Mouse (Mus musculus) hematopoietic stem cell, adult 5-6 weeks (primary cell): ENCODE results near the gene Gbx1. TPM values are rescaled to one million over a fixed set of nuclear protein-coding genes. Genes with fewer than 3 reads are reported as not detected.
A peak's percentile ranks its signal among the peaks of the same experiment; 100 is the strongest.

Source experiments
- ATAC-seq, 2 experiments: fragments of 125-278 bp in 1 of 2; replicated peaks in 1 of 2; 2 replicates each; pipeline ENCODE4 v1.8.0; 2016 to 2017; ENCODE audit warnings: inconsistent platforms in 2 of 2, mild to moderate bottlenecking in 2 of 2, moderate number of reproducible peaks in 2 of 2, low read depth in 1 of 2, moderate TSS enrichment in 1 of 2; ENCODE audit not compliant: low FRiP score in 2 of 2, poor library complexity in 2 of 2, severe bottlenecking in 2 of 2, insufficient read depth in 1 of 2, low TSS enrichment in 1 of 2
- total RNA-seq: library from RNA; stranded (forward); fragments of 172-1452, 232-1000 nt; gene quantifications from 2 replicates; pipeline ENCODE4 v1.2.3, GENCODE M21; 2017

Gbx1 gene
- total RNA-seq, 1 experiment from 2014 or later, result not detected

DNA sequence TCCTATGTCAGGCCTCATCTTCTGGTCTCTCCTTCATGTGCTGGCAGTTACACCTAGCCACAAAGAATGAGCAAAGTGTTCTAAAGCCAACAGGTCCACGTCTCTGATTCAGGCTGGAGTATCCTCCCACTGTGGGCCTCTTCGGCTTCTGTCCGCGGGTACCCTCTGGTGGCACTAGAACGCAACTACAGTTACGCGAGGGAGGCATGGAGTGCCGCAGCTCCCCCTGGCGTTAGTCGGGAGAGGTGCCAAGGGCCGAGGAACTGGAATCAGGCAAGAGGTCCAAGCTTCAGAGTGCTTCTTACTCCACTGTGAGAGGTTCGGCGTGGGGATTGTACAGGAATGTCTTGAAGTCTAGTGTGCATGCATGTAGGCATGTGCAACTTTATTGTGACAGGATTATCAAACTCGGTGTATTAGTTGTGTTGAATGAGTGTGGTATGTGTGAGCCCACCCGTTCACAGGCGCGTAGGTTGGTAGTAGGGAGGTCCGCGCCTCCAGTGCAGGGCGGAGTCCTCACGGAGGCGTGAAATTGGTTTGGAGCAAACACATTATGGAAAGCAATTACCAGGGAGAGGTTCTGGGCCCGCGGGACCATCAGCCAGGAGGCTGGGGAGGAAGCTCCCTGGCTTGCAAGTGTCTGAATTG lies 3.2 kb upstream of the Gbx1 start:
- ATAC-seq, result peak; percentile 95 to 96

DNA sequence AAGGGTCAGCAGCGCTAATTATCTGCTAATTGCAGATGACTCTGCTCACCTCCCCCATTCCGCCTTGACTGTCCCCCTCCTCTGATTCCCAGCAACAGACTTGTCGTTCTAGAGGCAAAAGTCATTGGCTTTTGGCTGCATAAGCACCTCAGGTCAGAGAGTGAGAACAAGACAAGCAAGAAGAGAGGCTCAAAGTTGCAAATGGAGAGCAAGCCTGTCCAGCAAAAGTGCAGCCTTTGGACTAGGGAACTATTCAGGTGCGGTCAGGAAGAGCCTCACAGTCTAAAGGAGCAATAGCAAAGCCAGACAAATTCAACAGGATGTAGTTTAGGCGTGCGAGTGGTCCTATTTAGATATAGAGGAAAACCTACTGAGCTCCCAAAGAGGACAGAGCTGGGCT lies 778 bp upstream of the Gbx1 start:
- no peak for ATAC-seq

DNA sequence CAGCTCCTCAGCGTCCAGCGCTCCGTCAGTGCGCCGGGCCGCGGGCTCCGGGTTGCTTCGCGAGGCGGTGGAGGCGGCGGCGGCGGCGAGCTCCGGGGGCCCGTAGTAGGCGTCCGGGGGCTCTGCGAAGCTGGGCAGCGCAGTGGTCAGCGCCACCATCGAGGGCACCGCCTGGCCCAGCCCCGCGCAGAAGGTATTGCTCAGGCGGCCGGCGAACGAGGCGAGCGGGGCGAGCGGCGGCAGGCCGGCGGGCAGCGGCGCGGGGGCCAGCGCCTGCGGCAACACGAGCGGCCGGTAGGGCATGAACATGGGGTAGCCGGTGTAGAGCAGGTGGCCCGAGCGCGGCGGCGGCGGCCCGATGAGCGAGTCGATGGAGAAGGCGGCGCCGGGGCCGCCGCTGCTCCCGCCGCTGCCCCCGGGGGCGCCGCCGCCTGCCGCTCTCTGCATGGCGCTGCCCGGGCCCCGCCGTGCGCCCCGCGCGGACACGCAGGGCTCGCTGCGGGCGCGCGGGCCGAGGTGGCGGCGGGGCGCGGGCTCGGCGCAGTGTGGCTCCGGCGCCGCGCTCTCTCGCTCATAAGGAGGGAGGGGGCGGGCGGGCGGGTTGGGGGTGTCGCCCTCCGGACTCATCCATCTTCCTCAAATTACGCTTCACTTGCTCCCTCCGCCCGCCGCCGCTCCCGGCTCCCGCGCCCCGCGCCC lies 663 bp downstream of the Gbx1 start:
- ATAC-seq, result no peak

DNA sequence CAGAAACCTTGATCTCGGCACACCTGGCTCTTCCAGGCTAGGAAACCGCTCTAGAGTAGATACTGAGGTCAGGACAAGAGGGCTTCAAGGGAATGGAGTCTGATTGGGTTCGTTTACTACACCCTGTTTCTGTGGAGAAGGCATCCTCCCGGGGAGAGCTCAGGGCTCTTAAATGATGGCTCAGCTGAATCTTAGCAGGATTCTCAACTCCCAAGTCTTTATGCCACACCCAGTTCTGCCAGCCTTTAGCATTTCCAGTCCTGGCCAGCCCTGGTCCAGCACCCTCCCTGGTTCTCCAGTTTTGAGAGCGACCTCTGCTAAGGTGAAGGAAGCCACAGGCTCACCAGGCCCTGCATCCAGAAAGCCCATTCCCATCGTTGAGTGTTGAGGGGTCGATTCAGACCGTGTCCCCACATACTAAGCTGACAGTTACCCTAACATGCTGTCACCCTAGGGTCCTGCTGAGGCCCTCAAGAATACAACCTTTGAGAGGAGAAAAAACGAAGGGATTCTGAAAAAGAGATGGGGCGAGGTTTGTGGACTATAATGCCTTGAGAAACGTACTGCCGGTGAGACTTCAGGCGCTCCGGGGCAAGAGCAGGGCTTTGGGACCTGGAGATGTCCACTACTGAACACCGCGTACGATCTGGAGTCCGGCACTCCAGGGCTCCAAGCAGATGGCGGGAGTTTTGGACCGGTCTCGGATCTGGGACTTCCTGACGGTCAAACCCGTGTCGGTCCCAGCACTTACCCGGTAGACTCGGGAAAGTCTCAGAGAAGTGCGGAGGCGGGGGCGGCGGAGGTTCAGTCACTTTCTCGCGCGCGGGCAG lies 1.4 kb downstream of the Gbx1 start:
- no peak for ATAC-seq

DNA sequence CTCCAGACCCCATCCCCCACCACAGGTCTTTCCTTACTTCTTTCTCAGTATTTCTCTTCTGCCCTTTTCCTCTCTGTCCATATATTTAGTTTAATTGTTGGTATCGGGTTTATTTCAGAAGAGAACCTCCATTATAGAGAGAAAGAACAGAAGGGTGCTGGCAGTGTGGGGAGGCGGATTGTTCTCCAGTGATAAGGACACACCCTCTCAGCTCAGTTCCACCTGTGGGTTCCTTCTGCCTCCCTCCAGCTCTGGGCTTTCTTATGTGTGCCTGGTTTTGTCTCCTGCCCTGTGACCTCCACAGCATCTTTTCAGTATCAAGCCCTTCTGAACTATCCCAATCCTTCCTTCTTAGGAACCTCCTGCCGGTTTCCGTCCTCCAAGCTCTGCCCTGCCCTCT lies 2.5 kb downstream of the Gbx1 start:
- ATAC-seq, result no peak

DNA sequence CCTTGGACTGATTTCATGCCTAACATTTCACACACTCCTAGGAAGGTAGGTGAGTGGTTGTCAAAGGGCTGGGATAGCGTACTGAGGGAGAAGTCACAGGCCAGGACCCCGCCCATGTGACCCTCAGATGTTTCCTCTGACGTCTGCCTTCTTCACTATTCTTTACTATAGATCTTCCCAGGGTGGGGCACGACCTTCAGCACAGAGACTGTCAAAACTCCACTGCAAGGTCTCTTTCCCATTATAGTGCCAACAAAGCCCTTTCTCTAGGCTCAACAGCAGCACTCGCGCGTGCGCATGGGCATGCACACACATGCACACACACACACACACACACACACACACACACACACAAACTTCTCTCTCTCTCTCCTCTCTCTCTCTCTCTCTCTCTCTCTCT lies 3.2 kb downstream of the Gbx1 start:
- ATAC-seq, result no peak

DNA sequence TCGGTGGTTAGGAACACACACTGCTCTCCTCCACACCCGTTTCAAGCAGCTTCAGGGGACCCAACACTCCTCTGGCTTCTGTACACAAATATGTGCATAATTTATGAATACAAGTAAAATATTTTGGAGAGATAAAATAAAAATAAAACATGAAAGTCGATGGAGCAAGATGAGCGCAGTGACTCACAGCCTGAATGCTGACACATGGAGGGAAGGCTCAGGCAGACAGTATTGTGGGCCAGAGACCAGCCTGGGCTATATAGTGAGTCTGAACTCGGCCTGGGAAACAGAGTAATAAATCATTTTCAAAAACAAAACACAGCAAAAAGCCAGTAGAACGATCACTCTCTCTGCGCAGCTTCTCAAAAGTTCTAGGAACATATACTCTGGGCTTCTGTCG lies 5.6 kb downstream of the Gbx1 start:
- no peak for ATAC-seq

DNA sequence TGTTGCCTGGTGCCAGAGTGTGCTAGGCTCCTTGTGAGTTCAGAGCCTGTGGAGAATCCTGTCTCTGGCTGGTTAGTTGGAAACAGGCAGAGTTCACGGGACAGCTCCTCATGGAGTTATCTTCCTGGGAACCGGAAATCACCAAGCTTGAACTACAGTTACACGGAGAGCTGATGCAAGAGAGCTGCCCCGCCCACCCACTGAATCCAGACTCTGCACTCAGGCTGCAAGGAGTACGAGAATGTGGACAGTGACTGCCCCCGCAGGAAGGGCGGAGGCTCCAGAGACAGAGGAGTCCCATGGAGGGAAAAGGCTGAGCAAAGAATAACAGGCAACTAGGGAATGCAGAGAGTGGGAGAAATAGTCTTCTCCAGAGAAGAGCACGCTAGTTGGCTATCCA lies 14.7 kb downstream of the Gbx1 start:
- no peak for ATAC-seq

DNA sequence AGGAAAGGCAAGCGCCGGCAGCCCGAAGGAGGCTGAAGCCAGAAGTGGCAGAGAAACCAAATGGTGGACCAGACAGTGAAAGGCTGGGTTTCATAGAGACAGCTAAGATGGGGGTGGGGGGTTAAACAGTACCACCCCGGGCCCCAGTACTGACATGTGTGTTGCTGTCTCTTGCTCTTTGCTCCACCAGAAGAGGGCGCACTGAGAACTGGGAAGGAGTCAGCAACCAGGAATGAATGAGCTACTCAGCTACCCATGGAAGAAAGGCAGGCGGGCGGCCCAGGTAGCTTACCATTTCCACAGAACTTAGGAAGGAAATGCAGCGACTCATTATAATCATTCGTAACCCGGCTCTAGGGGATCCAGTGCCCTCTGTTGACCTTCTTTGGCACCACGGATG lies 16.4 kb downstream of the Gbx1 start:
- ATAC-seq, result peak; percentile 22 to 51; a peak in 1 of 4 replicates

DNA sequence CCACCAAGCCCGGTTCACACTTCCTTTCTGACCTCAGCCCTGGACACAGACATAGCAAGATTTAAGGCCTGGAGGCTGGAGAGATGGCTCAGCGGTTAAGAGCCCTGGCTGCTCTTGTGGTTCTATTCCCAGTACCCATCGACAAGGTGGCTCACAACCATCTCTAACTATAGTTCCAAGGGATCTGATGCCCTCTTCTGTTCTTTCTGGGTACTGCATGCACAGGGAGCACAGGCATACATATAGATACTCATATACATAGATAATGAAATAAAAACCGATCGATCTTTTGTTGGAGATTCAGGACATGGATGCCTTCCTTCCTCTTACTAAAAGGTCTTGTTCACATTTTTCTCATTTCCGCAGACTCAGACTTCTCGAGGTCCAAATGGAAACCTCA lies 18.6 kb downstream of the Gbx1 start:
- no peak for ATAC-seq

DNA sequence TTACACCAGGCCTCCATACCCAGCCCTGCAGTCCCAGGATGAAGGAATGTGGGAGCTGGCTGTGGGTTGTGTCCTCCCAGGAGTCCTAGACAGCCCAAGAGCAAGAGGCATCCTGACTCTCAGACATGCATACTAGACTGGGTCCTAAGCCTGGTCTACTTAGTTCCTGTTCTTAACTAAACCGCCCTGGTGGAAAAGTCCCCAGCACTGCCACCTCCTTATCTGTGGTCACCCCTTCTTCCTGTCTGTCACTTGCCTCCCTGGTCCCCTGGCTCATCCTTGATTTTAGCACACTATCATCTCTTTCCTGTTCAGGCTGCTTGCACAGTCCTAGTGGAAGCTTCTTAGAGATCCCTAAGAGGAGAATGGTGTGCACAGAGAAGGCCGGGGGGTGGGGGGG lies 21.5 kb downstream of the Gbx1 start:
- ATAC-seq, result peak; percentile 67 to 68

DNA sequence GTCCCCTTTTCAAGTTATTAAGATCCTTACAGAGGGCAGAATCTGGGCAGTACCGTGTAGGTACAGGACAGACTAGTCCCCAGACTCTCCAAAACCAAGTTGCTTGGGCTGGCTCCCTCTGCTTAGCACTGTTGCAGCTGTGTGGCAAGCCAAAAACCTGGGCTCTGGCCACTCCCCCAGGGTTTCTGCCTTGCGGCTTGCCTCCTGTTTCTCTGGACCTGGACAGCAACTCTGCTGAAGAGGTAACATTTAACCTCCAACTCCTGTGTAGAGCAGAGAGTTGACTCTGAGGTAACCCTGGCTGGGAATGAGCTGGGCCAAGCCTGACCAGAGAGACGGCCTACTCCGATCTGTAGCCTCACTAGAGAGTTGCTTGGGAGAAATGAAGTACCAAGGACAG lies 24.2 kb downstream of the Gbx1 start:
- no peak for ATAC-seq

DNA sequence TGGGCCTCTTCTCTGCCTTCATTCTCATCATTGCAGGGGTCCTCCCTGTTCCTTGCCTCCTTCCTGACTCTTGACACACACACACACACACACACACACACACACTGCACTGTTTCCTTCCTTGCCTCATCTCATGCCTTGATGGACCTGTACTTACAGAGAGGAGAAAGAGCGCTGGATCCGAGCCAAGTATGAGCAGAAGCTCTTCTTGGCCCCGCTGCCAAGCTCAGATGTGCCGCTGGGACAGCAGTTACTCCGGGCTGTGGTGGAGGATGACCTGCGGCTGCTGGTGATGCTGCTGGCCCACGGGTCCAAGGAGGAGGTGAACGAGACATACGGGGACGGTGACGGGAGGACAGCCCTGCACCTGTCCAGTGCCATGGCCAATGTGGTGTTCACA lies 26.2 kb downstream of the Gbx1 start:
- ATAC-seq, result no peak

DNA sequence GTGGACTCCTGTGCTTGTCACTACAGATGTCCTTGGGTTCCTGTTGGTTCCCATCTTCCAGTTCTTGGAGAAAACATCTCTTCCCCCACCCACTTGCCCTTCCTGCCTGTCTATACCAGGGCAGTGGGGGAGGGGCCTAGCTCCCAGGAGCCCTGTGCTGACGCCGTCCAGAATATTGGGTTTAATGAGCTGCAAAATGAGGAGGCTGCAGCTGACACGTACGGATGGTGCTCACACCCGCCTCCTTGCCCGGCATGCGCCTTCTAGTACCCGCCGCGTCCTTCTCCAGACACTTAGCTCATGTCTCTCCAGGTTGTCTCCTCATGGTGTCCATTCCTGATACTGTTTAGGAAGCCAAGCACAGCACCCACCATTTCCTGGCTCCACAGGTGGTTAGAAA lies 27.9 kb downstream of the Gbx1 start:
- no peak for ATAC-seq

DNA sequence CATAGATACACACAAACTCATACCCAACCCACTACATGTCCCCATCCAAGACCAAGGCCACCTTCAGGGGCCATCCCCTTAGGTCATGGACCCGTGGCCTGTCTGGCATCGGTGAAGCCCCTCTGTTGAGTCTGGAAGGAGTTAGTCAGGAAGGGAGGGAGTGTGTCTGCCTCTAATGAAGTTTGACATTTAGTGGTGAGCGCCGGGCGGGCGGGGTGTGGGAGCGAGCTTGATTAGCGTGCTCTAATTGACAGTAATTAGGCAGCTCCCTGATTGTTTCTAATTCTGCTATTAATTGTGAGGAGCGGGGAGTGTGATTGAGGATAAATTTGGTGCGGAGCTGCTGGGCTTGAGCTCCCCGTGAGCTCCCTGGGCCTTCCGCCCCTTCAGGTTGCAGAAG lies 29.5 kb downstream of the Gbx1 start:
- no peak for ATAC-seq

DNA sequence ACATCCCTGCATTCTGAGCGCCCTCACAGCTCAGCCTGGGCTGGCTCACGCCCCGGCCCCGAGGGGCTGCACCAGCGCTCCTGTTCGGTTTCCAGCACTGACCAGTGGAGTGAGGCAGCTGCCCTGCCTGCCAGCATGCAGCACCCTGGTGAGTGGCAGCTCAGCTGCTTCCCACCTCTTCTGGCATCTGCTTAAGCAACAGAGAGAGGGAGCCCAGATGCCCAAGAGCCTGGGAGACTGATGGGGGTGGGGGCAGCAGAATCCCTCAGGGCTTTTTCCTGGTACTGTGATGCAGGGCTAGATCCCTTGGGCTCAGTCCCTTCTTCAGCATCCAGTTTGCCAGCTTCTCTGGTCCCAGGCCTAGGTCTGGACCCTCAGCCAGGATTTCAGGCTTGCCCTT lies 30.2 kb downstream of the Gbx1 start:
- ATAC-seq, result no peak

DNA sequence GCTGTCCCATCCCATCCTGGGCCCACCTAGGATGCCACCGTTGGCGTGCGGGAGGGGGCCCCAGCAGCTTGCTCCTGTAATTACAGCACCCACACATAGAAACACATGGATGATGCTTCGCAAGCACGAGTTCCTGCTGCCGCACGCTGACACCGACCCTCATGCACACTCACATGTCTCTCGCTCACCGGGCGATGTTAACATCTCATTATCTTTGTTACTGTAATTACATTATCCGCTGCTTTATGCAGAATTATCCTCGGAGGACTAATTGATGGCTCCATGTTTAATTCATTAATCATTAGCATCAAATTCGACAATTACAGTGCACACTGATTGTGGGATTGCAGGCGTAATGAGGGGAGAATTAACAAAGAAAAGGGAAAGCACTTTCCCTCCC lies 32.0 kb downstream of the Gbx1 start:
- no peak for ATAC-seq

DNA sequence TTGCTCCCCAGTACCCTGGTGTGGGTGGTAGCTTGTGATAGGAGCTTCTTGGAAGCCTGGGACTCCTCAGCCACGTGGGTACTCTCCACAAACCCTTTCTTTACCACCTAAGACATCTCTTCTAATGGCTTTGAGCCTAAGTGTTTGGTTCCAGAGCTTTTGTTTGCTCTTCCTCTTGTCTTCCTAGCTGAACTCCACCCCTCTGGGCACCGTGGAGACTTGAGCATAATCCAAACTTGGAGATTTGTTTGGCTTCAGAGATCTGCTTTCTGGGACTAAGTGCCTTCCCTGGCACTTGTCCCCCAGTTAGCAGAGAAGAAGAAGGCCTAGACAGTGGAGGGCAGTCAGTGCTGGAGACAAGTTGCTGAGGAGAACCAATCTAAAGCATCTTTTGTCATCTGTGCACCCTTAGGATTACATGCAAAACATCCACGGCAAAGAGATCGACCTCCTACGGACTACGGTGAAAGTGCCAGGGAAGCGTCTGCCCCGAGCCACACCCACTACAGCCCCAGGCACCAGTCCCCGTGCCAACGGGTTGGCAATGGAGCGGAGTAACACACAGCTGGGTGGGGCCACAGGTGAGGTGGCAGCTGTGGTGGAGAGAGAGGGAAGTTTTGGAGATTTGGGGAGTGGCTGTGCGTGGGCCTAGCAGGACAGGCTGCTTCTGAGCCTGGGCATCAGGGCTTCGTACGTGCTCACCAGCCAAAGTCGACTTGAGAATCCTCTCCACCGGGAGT lies 34.3 kb downstream of the Gbx1 start:
- no peak for ATAC-seq
